Mouse (Mus musculus) heart, postnatal 0 days (tissue): ENCODE measurements at regions not wholly inside any gene's neighbourhood (a gene's known extent, or its start where the extent isn't known, plus 50 kb on each side); places are given as distances from the start of the nearest gene placed in this dataset.

Source experiments
- CTCF ChIP-seq: IDR thresholded peaks from 2 replicates; pipeline ENCODE4 v1.5.1; 2016; ENCODE audit warnings: antibody characterized with exemption, control low read depth, low read depth
- EP300 ChIP-seq: IDR thresholded peaks from 2 replicates; pipeline ENCODE4 v1.6.1; 2016; ENCODE audit warnings: antibody characterized with exemption, low read depth

- TF ChIP-seq CTCF: no peak
- TF ChIP-seq EP300: no peak
Measured at GRCm38 (mm10) chr9:61243289-61243688, 128.9 kb upstream of the Tle3 start.
